In the genomic region with DNA sequence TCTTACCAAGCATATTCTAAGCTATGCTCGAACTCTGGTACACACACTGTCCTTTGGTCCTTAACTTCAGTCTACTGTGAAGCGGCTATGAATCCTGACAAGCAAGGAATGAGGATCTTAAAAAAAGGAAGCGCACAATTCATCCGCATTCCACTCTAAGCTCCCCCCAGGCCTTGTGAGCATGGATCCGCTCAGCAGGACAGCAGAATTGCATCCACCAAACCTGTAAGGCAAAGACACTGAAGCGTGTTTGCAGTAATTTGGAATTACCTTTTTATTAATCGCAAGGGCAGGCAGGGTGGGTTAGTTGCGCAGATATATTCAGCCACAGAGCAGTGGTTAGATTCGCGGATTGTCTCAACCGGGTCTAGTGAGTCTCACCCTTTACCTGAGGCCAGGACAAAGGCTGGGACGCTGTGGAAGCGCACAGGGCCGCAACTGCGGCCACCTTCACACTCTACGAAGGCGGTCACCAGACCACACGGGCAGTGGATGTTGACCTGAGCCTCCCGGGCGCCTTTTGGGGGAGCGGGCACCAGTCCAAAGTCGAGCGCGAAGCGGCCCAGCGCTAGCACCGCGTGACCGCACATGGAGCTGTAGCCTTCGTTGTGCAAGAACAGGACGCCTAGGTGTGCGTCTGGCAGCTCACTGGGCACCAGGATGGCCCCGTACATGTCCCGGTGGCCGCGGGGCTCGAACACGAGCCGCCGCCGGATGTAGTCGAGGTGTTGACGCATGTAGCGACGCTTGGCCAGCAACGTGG, we compare ENCODE assay signal across 7 mouse cellular contexts. TPM values are rescaled to one million over a fixed set of nuclear protein-coding genes. Genes with fewer than 3 reads are reported as not detected.
DNase-seq lines count a peak whose midpoint lies in the region; ATAC-seq and TF ChIP-seq lines count a peak whose summit lies in the region.

No protein-coding gene starts in this region.

- ATAC-seq in hindbrain, embryonic 11.5 days (ENCODE audit: low FRiP score), result peak; percentile 9; the same call in 1 of the 2 replicates
- ATAC-seq in limb, embryonic 12.5 days (ENCODE audit: insufficient number of reproducible peaks, insufficient read depth, low FRiP score, low TSS enrichment, low read depth), result peak; percentile 5
- ATAC-seq in midbrain, postnatal 0 days (ENCODE audit: low FRiP score), result peak; percentile 8; the same call in 1 of the 2 replicates

- 23% methylated on average over 46 of the region's 46 CpGs for WGBS in thymus, adult 2 months
- 4% methylated on average over 46 of the region's 46 CpGs for WGBS in hindbrain, embryonic 11.5 days
- WGBS in limb, embryonic 12.5 days, result 4% methylated on average over 46 of the region's 46 CpGs
- 3% methylated on average over 46 of the region's 46 CpGs for WGBS in midbrain, postnatal 0 days

- no peak for DNase-seq in thymus, adult 2 months
- DNase-seq in thymus, postnatal 36 days, result no peak
- peak; percentile 56 for DNase-seq in hindbrain, embryonic 11.5 days (ENCODE audit: low spot score)
- peak; percentile 9 for DNase-seq in midbrain, postnatal 0 days (ENCODE audit: low spot score)
- no peak for DNase-seq in cerebellum, adult 11 months

- no peak overlapping the region for H3K27ac ChIP-seq in thymus, adult 2 months (ENCODE audit: control insufficient read depth, insufficient read depth, low read length)
- peak overlapping the region; percentile 66 for H3K27ac ChIP-seq in cortical plate, adult 2 months (ENCODE audit: insufficient read depth, low read length)
- H3K27ac ChIP-seq in hindbrain, embryonic 11.5 days (ENCODE audit: low read depth, low read length), result peak overlapping the region; percentile 83
- peak overlapping the region; percentile 80 for H3K27ac ChIP-seq in limb, embryonic 12.5 days
- peak overlapping the region; percentile 94 for H3K27ac ChIP-seq in midbrain, postnatal 0 days (ENCODE audit: low read depth, low read length)

- H3K9me3 ChIP-seq in hindbrain, embryonic 11.5 days (ENCODE audit: control insufficient read depth, low read length), result no peaks in the 10 kb centered on the region
- H3K9me3 ChIP-seq in limb, embryonic 12.5 days, result no peaks in the 10 kb centered on the region
- H3K9me3 ChIP-seq in midbrain, postnatal 0 days (ENCODE audit: low read length), result no peaks in the 10 kb centered on the region

- peaks cover 12% of the 10 kb centered on the region for H3K4me1 ChIP-seq in thymus, adult 2 months (replicated peaks; ENCODE audit: control insufficient read depth, insufficient read depth, low read length)
- H3K4me1 ChIP-seq in cortical plate, adult 2 months (ENCODE audit: control insufficient read depth, insufficient read depth, low read length), result peaks cover 4% of the 10 kb centered on the region; the same call in 1 of the 2 replicates
- peaks cover 5% of the 10 kb centered on the region for H3K4me1 ChIP-seq in hindbrain, embryonic 11.5 days (replicated peaks; ENCODE audit: control insufficient read depth, insufficient read depth, low read length)
- peaks cover 22% of the 10 kb centered on the region for H3K4me1 ChIP-seq in limb, embryonic 12.5 days (replicated peaks)
- H3K4me1 ChIP-seq in midbrain, postnatal 0 days (ENCODE audit: insufficient read depth, low read length), result peaks cover 10% of the 10 kb centered on the region; the same call in 1 of the 2 replicates

- H3K27me3 ChIP-seq in thymus, adult 2 months (ENCODE audit: control insufficient read depth, insufficient read depth, low read length), result no peaks in the 10 kb centered on the region; the same call in 1 of the 2 replicates
- no peaks in the 10 kb centered on the region for H3K27me3 ChIP-seq in hindbrain, embryonic 11.5 days (ENCODE audit: control insufficient read depth, insufficient read depth, low read length)
- no peaks in the 10 kb centered on the region for H3K27me3 ChIP-seq in limb, embryonic 12.5 days
- no peaks in the 10 kb centered on the region for H3K27me3 ChIP-seq in midbrain, postnatal 0 days (ENCODE audit: insufficient read depth, low read length)

- no peak for TF ChIP-seq POLR2A in thymus, adult 2 months (IDR thresholded peaks at IDR 0.05; ENCODE audit: control insufficient read depth, extremely low read depth, insufficient read depth, low read length, poor library complexity)
- no peak for TF ChIP-seq POLR2A in cortical plate, adult 2 months (IDR thresholded peaks at IDR 0.05; ENCODE audit: extremely low read depth, insufficient read depth, low read length)

- peak overlapping the region; percentile 72 for H3K9ac ChIP-seq in hindbrain, embryonic 11.5 days (ENCODE audit: low read depth, low read length)
- H3K9ac ChIP-seq in limb, embryonic 12.5 days (replicated peaks), result peak overlapping the region; percentile 81
- H3K9ac ChIP-seq in midbrain, postnatal 0 days (replicated peaks; ENCODE audit: low read length, poor library complexity, severe bottlenecking), result peak overlapping the region; percentile 83

- H3K36me3 ChIP-seq in thymus, adult 2 months (ENCODE audit: control insufficient read depth, insufficient read depth, low read length), result no peaks in the 10 kb centered on the region
- H3K36me3 ChIP-seq in hindbrain, embryonic 11.5 days (ENCODE audit: control insufficient read depth, insufficient read depth, low read length), result no peaks in the 10 kb centered on the region
- no peaks in the 10 kb centered on the region for H3K36me3 ChIP-seq in limb, embryonic 12.5 days
- no peaks in the 10 kb centered on the region for H3K36me3 ChIP-seq in midbrain, postnatal 0 days (ENCODE audit: insufficient read depth, low read length)

- peak overlapping the region; percentile 93 for H3K4me3 ChIP-seq in thymus, adult 2 months (ENCODE audit: control insufficient read depth, insufficient read depth, low read length)
- peak overlapping the region; percentile 64 for H3K4me3 ChIP-seq in cortical plate, adult 2 months (ENCODE audit: insufficient read depth, low read length)
- H3K4me3 ChIP-seq in hindbrain, embryonic 11.5 days (ENCODE audit: low read depth, low read length), result peak overlapping the region; percentile 68
- peak overlapping the region; percentile 61 for H3K4me3 ChIP-seq in limb, embryonic 12.5 days (replicated peaks)
- H3K4me3 ChIP-seq in midbrain, postnatal 0 days (ENCODE audit: low read depth, low read length), result peak overlapping the region; percentile 69

- TF ChIP-seq CTCF in thymus, adult 2 months (IDR thresholded peaks at IDR 0.05; ENCODE audit: borderline replicate concordance, control insufficient read depth, extremely low read depth, insufficient read depth, low read length, poor library complexity), result no peak
- TF ChIP-seq CTCF in cortical plate, adult 2 months (IDR thresholded peaks at IDR 0.05; ENCODE audit: extremely low read depth, insufficient read depth, low read length), result no peak
- no peak for TF ChIP-seq CTCF in midbrain, postnatal 0 days (IDR thresholded peaks at IDR 0.05)

- H3K4me2 ChIP-seq in hindbrain, embryonic 11.5 days (replicated peaks; ENCODE audit: low read depth, low read length), result peak overlapping the region; percentile 91
- H3K4me2 ChIP-seq in limb, embryonic 12.5 days, result peak overlapping the region; percentile 86
- H3K4me2 ChIP-seq in midbrain, postnatal 0 days (ENCODE audit: low read depth, low read length, poor library complexity, severe bottlenecking), result peak overlapping the region; percentile 74

RNA-seq across cellular contexts. Expression of a gene that starts 0.8 kb away (rescaled TPM):
- 4.9 and 5.2 TPM in 2 replicates for polyA plus RNA-seq in thymus, adult 2 months (2012; rRNA removed)
- polyA plus RNA-seq in cortical plate, adult 2 months (2012; rRNA removed), result 4.4 TPM in 2 replicates
- polyA plus RNA-seq in hindbrain, embryonic 11.5 days (2014; fragmentation: Nextera tagmentation; extraction: Ambion mirVana), result 9.8 and 11.2 TPM in 2 replicates
- polyA plus RNA-seq in limb, embryonic 12.5 days (2016; fragmentation: Nextera tagmentation; extraction: Ambion mirVana), result 14.3 and 14.7 TPM in 2 replicates
- 6.9 and 9.0 TPM in 2 replicates for total RNA-seq in midbrain, postnatal 0 days (2014; rRNA removed)
- 13.0 and 13.2 TPM in 2 replicates for polyA plus RNA-seq in midbrain, postnatal 0 days (2015; fragmentation: Nextera tagmentation; extraction: Ambion mirVana)

RNA-seq across cellular contexts. Expression of a gene that starts 0.9 kb away (rescaled TPM):
- polyA plus RNA-seq in thymus, adult 2 months (2012; rRNA removed), result 57.4 and 69.5 TPM in 2 replicates
- 75.4 and 83.2 TPM in 2 replicates for polyA plus RNA-seq in cortical plate, adult 2 months (2012; rRNA removed)
- 67.6 and 75.3 TPM in 2 replicates for polyA plus RNA-seq in hindbrain, embryonic 11.5 days (2014; fragmentation: Nextera tagmentation; extraction: Ambion mirVana)
- polyA plus RNA-seq in limb, embryonic 12.5 days (2016; fragmentation: Nextera tagmentation; extraction: Ambion mirVana), result 64.5 and 67.2 TPM in 2 replicates
- 89.7 and 93.3 TPM in 2 replicates for total RNA-seq in midbrain, postnatal 0 days (2014; rRNA removed)
- polyA plus RNA-seq in midbrain, postnatal 0 days (2015; fragmentation: Nextera tagmentation; extraction: Ambion mirVana), result 109 and 115 TPM in 2 replicates

RNA-seq across cellular contexts. Expression of a gene that starts 13.5 kb away (rescaled TPM):
- 0.73 and 0.96 TPM in 2 replicates for polyA plus RNA-seq in thymus, adult 2 months (2012; rRNA removed)
- 10.7 and 11.6 TPM in 2 replicates for polyA plus RNA-seq in cortical plate, adult 2 months (2012; rRNA removed)
- 0.99 and 1.1 TPM in 2 replicates for polyA plus RNA-seq in hindbrain, embryonic 11.5 days (2014; fragmentation: Nextera tagmentation; extraction: Ambion mirVana)
- 0.80 and 0.83 TPM in 2 replicates for polyA plus RNA-seq in limb, embryonic 12.5 days (2016; fragmentation: Nextera tagmentation; extraction: Ambion mirVana)
- 23.4 and 23.5 TPM in 2 replicates for total RNA-seq in midbrain, postnatal 0 days (2014; rRNA removed)
- 11.3 and 12.8 TPM in 2 replicates for polyA plus RNA-seq in midbrain, postnatal 0 days (2015; fragmentation: Nextera tagmentation; extraction: Ambion mirVana)

Comparison
In these comparisons a context has a peak if more than half of its experiments do, and no peak if none do; other contexts are left out.
1. DNase-seq: peak in hindbrain, embryonic 11.5 days (single experiment) and midbrain, postnatal 0 days (single experiment); none in thymus, adult 2 months (single experiment), thymus, postnatal 36 days (0 of 2) and cerebellum, adult 11 months (single experiment).
2. Peak in every context shown above with its lines, with median percentiles within 50 percentile points of each other: H3K4me3 ChIP-seq, ATAC-seq, H3K4me2 ChIP-seq and H3K9ac ChIP-seq.